Mouse (Mus musculus) monocyte, adult 5-6 weeks (primary cell): ENCODE measurements around the gene Canx. TPM values are rescaled to one million over a fixed set of nuclear protein-coding genes. Genes with fewer than 3 reads are reported as not detected.
A peak's percentile ranks its signal among the peaks of the same experiment; 100 is the strongest.
"Not testable (repeated sequence)": the region's sequence is repeated elsewhere in the genome, so short reads cannot be mapped to it uniquely, and the experiment has no call there.

Source experiments
- ATAC-seq: fragments of 153-309, 156-312 bp; replicated peaks from 2 replicates; pipeline ENCODE4 v1.8.0; 2017; ENCODE audit warnings: mild to moderate bottlenecking; ENCODE audit not compliant: low TSS enrichment, insufficient number of reproducible peaks, severe bottlenecking, poor library complexity, low FRiP score
- total RNA-seq: library from RNA; stranded (forward); fragments of 200-1000, 200-491, 200-594 nt; gene quantifications from 3 replicates; pipeline ENCODE4 v1.2.3, GENCODE M21; 2017

The Canx gene
- total RNA-seq = 473 to 555 TPM (median 517 TPM) in 3 replicates

DNA sequence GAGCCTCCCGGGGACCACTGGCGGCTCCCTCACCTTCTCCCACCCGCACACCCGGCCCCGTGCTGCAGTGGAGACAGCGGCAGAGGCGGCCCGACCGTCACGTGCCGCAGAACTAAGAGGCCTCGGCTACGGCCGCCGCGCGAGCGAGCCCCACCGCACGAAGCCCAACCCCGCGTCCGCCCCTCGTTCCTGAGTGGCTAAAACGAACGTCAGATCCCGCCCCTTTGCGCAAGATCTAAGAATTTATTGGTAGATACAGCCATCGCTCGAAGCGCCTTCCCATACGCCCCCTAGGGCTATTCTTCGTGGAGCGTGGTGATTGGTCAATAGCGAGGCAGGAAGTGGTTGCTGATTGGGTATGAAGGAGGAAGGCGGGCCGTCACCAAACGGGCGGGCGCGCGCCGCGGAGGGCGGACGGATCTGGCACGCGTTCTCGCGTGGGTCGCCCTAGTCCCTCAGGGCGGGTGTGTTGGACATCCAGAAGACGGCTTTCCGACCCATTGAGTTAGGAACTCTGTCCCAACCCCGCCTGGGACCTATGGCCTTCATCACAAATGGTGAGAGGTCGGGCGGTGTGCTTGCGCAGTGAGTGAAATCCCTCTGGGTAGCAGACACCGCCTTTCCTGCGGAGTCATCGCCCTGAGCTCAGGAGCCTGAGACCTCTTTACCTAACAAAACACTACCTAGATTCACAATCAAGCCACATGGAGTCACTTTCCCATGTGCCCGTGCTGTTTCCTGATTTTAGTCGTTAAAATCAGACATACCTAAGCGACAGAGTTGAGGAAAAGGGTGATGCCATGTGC lies at the start of gene Canx:
Canx (minus strand) TSS at position 178 of the 806 bp plus-strand sequence.
- ATAC-seq = peak; percentile 99

- ATAC-seq = no peak
These were observed 49.0 kb upstream of the Canx start for GRCm38 (mm10) chr11:50374286-50375015.

DNA sequence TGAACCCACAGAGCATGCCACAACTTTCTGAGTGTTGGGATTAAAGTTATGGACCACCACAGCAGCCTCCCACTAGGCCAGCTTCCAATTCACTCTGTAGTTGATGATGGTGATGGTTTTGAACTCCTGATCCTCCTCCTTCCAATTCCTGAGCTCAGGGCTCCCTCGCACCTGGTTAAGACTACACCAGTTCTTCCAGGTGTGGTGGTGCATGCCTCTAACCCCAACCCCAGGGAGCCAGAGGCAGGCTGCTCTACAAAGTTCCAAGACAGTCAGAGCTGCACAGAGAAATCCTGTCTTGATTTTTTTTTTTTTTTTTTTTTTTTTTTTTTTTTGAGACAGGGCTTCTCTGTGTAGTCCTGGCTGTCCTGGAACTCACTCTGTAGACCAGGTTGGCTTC lies 48.1 kb upstream of the Canx start:
- no peak for ATAC-seq

GRCm38 (mm10) chr11:50373086-50373485 lies 47.6 kb upstream of the Canx start:
- no peak for ATAC-seq

GRCm38 (mm10) chr11:50371911-50372310 lies 46.4 kb upstream of the Canx start:
- ATAC-seq = no peak

DNA sequence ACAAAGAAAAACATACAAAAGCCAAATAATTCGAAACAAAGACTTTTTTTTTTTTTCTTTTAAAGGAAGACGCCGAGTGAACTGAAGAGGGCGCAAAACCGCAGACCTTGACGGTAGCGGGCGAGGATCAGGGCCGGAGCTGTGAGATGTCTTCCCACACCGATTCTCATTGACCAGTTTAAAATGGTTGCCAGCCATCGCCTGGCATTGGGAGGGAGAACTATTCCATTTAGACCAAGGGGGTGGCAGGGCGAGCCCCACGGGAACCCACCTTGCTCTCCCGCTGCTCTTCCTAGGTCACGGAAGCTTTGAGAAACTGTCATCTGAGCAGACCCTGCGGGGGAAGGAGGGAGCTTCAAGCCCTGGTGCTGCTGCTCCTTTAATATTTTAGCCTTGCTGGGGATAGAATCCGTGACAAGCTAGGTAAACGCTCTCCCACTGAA lies 45.9 kb upstream of the Canx start:
- ATAC-seq = peak; percentile 47; the same call in 1 of the 2 replicates

- ATAC-seq = no peak
These were observed 45.5 kb upstream of the Canx start for GRCm38 (mm10) chr11:50370969-50371368.

GRCm38 (mm10) chr11:50369360-50369911 lies 44.0 kb upstream of the Canx start:
- peak; percentile 87 for ATAC-seq

DNA sequence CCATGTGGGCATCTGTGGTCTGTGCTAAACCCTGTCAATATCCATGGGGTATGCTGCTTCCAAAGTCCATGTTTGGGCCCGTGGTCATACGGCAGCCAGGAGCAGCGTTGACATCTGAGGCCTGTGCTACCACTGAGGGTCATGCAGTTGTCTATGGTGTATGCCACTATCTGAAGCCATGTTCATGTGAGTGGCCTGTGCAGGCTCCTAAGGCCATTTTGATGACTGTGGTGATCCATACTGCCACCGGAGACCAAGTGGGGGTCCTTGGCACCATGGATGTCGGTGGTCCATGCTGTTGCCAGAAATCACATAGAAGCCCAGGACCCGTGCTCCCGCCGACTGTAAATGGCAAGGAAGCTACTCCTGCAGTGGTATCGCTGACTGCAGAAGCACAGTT lies 42.1 kb upstream of the Canx start:
- ATAC-seq = no peak

DNA sequence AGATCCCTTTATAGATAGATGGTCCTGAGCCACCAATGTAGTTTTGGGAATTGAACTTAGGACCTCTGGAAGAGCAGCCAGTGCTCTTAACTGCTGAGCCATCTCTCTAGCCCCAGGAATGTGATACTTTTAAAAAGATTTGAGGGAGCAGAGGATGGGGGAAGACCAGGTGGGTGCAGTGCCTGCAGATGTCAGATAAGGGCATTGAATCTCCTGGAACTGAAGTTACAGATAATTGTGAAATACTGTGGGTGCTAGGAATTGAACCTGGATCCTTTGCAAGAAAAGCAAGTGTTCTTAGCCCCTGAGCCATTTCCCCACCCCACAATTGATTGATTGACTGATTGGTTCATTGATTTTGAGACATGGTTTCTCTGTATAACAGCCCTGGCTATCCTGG lies 39.8 kb upstream of the Canx start:
- ATAC-seq = no peak

DNA sequence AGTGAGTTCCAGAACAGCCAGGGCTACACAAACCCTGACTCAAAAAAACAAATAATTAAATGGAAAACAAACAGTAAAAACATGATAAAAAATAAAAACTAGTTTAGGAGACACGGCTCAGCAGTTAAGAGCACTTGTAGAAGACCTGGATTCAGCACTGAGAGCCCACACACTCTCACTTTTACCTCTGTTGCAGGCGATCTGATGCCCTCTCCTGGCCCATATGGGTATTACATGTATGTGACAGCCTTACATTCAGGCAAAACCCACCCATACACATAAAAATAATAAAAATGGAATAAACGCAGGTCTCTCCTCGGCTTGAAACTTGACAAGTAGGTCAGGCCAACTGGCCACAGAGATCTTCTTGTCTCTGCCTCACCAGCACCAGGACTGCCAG lies 39.1 kb upstream of the Canx start:
- peak; percentile 59 for ATAC-seq

- ATAC-seq = not testable (repeated sequence)
These were observed 35.8 kb upstream of the Canx start for GRCm38 (mm10) chr11:50361282-50361681.

GRCm38 (mm10) chr11:50358950-50359861 lies 33.7 kb upstream of the Canx start:
- 0 out of 2 replicates have a peak, but pooled peaks have one; percentile 32 for ATAC-seq

DNA sequence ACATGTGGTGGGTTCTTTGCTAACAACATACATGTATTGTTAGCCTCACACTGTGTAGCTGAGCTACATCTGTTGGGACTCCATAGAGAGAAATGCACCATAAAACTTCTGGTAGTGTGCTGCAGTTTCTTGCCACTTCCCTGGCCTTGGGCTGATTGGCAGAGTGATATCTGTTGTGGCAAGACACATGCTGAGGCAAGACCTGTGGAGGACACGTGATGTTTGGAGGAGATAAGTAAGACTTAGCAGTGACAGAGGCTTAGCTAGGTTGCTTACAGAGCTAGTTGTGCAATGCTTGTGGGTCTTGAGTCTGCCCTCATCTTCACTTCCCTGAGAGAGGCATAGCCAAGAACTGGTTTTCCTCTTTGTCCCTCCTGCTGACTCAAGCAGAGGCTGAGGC lies 29.9 kb upstream of the Canx start:
- no peak for ATAC-seq

DNA sequence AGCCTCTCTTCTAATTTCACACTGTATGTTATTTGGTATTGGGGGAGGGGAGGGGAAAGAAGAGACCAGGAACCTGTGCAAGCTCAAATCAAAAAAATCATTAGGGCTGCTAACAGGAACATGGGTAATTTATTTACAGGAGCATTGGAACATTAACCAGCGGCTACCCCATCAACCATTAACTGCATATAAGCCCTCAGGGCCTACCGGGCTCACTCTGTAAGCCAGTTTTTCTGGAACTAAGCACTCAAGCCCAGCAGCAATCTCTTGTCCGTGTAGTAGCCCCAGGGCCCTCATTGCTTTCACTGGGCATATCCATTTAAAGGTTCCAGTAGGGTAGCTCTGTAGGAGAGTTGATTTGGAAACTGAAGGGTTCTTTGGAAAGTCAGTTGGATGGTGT lies 29.4 kb upstream of the Canx start:
- no peak for ATAC-seq

DNA sequence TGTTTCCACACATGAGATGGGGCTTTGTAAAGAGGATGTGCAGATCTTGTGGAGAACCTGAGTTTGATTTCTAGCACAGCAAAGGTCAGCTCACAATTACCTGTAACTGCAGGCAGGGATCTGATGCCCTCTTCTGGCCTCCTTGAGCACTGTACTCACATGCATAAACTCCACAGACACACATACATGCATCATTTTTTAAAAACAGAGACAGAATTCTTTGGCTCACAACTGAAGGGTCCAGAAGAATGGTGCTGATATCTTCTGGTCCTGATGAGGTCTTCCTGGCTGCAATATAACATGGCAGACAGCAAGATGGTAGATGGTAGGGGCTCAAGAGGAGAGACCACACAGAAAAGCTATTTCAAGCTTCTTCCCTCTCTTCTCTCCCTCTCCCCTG lies 28.7 kb upstream of the Canx start, which contains the start of gene Cby3:
Cby3 (plus strand) TSS at position 301 of the 400 bp plus-strand sequence.
- ATAC-seq = no peak

- no peak for ATAC-seq
These were observed 26.7 kb upstream of the Canx start for GRCm38 (mm10) chr11:50352177-50352576.

DNA sequence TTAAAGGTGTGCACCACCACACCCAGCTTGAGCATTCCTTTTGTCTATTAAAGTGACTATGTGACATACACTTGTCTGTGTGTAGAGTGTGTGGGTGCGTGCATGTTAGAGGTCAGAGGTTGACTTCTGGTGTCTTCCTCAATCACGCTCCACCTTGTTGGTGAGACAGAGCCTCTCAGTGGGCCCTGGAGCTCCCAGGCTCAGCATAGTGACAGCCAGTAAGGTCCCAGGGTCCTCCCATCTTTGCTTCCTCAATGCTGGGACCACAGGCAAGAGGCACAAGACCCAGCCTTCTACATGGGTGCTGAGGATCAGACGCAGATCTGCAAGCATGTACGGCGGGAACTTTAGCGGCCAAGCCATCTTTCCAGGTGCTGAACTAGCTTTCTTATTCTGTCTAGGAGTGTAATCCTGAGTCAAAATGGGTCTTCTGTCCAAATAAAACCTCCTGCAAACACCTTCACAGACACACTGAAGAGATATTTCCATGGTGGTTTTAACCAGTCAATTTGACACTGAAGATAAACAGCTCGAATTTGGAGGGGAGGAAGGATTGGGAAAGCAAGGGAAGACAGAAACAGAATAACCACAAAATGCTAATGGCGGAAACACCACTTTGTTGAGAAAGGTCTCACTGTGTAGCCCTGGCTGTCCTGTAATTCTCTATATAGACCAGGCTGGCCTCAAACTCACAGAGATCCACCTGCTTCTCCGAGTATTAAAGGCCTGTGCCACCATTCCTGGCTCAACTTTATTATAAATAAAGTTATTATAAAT lies 21.0 kb upstream of the Canx start:
- peak; percentile 50; the same call in 1 of the 2 replicates for ATAC-seq
